Comparison of ENCODE assay signal across 8 mouse cellular contexts in the genomic region with DNA sequence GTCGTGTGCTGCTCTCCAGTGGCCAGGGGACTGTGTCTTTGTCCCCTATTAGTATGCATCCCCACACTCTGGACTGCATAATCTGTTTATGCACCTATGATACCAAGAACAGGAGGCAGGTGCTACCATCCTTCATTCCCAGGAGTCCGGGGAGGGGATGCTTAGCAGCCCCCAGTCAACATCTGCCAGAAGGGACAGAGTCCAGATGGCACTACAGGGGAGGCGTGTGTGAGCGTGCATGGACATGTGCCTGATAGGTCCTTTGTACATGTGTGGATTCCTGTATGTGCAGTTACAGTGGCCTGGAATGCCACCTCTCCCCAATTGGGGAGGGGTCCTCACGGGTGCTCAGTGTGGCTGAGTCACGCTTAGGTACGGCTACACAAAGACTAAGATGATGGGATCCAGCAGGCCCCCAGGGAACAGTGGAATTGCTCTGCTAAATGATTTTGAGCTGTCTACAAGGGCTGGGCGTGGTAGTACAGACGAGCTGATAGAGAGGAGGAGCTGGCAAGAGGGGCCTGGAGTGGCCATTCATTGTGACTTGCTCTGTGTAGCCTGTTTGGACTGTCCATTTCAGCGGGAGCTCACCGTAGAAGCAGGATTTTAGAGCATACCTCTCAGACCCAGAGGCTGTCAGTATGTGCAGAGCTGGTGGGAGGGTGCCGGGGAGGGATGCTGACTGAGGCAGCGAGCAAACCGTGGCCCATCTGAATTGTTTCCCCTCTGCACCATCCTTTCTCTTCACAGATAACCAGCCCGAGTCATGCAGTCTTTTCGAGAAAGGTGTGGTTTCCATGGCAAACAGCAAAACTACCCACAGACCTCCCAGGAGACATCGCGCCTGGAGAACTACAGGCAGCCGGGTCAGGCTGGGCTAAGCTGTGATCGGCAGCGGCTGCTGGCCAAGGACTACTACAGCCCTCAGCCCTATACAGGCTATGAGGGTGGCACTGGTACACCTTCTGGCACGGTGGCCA. TPM values are rescaled to one million over a fixed set of nuclear protein-coding genes. Genes with fewer than 3 reads are reported as not detected.
DNase-seq lines count a peak whose midpoint lies in the region; ATAC-seq and TF ChIP-seq lines count a peak whose summit lies in the region.

No protein-coding gene starts in this region.

- no peak overlapping the region for H3K27ac ChIP-seq in CH12.LX (ENCODE audit: insufficient read depth, low read depth)
- peak overlapping the region; percentile 36 for H3K27ac ChIP-seq in hindbrain, embryonic 10.5 days
- H3K27ac ChIP-seq in liver, postnatal 0 days (ENCODE audit: low read depth), result no peak overlapping the region

- H3K4me1 ChIP-seq in CH12.LX (ENCODE audit: control insufficient read depth in 1 of 2, insufficient read depth in 2 of 2), result peaks cover 34 to 65% of the 10 kb centered on the region in 2 experiments
- peaks cover 80% of the 10 kb centered on the region for H3K4me1 ChIP-seq in hindbrain, embryonic 10.5 days (replicated peaks)
- peaks cover 19% of the 10 kb centered on the region for H3K4me1 ChIP-seq in liver, postnatal 0 days (ENCODE audit: insufficient read depth)

- H3K4me2 ChIP-seq in CH12.LX (ENCODE audit: insufficient read depth, low read depth, poor library complexity, severe bottlenecking), result no peak overlapping the region
- H3K4me2 ChIP-seq in liver, postnatal 0 days (ENCODE audit: low read depth, low read length), result peak overlapping the region; percentile 46; the same call in 1 of the 2 replicates

- peak; percentile 64 for ATAC-seq in frontal cortex, adult (ENCODE audit: low TSS enrichment)
- ATAC-seq in liver, postnatal 0 days, result no peak

- dilution Hi-C loops in CH12.LX (cut with MboI; ENCODE audit: extremely low pct_ligation_motif_present, extremely low pct_unique_long_range_greater_than_20kb, low sequenced_read_pairs), result no loop called here

- TF ChIP-seq EP300 in CH12.LX (IDR thresholded peaks at IDR 0.05; ENCODE audit: low read length), result no peak
- TF ChIP-seq EP300 in liver, postnatal 0 days (IDR thresholded peaks at IDR 0.05; ENCODE audit: low read depth), result no peak

- no peak for TF ChIP-seq RAD21 in CH12.LX (IDR thresholded peaks at IDR 0.05; ENCODE audit: low read depth, low read length)

- 62% methylated on average over 22 of the region's 22 CpGs for WGBS in hindbrain, embryonic 10.5 days
- WGBS in liver, postnatal 0 days (ENCODE audit: insufficient replicate concordance), result 43% methylated on average over 21 of the region's 22 CpGs

- in situ Hi-C loops in CH12.LX (cut with MboI; ENCODE audit: low pct_ligation_motif_present, low pct_unique_long_range_greater_than_20kb, low sequenced_read_pairs), result loop anchor here (5.0 kb wide), 2 partner anchors 57 to 77 kb away; a partner anchor contains a TSS

- no peaks in the 10 kb centered on the region for H3K9me3 ChIP-seq in CH12.LX (replicated peaks; ENCODE audit: low read length)
- H3K9me3 ChIP-seq in hindbrain, embryonic 10.5 days, result no peaks in the 10 kb centered on the region
- no peaks in the 10 kb centered on the region for H3K9me3 ChIP-seq in liver, postnatal 0 days (ENCODE audit: low read length)

- H3K36me3 ChIP-seq in CH12.LX (replicated peaks in 1 of 2; ENCODE audit: control insufficient read depth in 1 of 2, insufficient read depth in 1 of 2, low read length in 1 of 2), result peaks cover 33 to 46% of the 10 kb centered on the region in 2 experiments
- peaks cover 59% of the 10 kb centered on the region for H3K36me3 ChIP-seq in hindbrain, embryonic 10.5 days
- H3K36me3 ChIP-seq in liver, postnatal 0 days (replicated peaks; ENCODE audit: insufficient read depth, low read length), result peaks cover 25% of the 10 kb centered on the region

- no peak for DNase-seq in frontal cortex, postnatal 14 days (ENCODE audit: low spot score in 2 of 2)
- peak; percentile 92 for DNase-seq in CH12.LX (ENCODE audit: extremely low read depth)
- no peak for DNase-seq in hindbrain, embryonic 10.5 days (ENCODE audit: low spot score)
- DNase-seq in liver, postnatal 0 days, result no peak
- no peak for DNase-seq in urinary bladder, adult 18-20 months (ENCODE audit: low spot score in 2 of 2)
- no peak for DNase-seq in cerebellum, postnatal 36 days
- no peak for DNase-seq in lung, postnatal 36 days

- no peak overlapping the region for H3K9ac ChIP-seq in CH12.LX (ENCODE audit: insufficient read depth, low read depth)
- H3K9ac ChIP-seq in liver, postnatal 0 days (replicated peaks), result no peak overlapping the region

- H3K27me3 ChIP-seq in CH12.LX (replicated peaks), result no peaks in the 10 kb centered on the region
- no peaks in the 10 kb centered on the region for H3K27me3 ChIP-seq in hindbrain, embryonic 10.5 days (ENCODE audit: insufficient read depth, poor library complexity, severe bottlenecking)
- H3K27me3 ChIP-seq in liver, postnatal 0 days (ENCODE audit: insufficient read depth, low read length), result no peaks in the 10 kb centered on the region

- TF ChIP-seq POLR2A in CH12.LX (IDR thresholded peaks at IDR 0.05; ENCODE audit: low read depth, low read length), result no peak

- no peaks in the 10 kb centered on the region for H3K79me2 ChIP-seq in CH12.LX (replicated peaks; ENCODE audit: control insufficient read depth, extremely low read depth, insufficient read depth, poor library complexity, severe bottlenecking)

- no peak for TF ChIP-seq CTCF in CH12.LX (conservative IDR thresholded peaks at IDR 0.05 in 1 of 2, IDR thresholded peaks at IDR 0.05 in 1 of 2; ENCODE audit: low read depth in 2 of 2, low read length in 2 of 2)
- TF ChIP-seq CTCF in liver, postnatal 0 days (IDR thresholded peaks at IDR 0.05; ENCODE audit: low read depth), result no peak

- H3K4me3 ChIP-seq in CH12.LX (replicated peaks in 1 of 3; ENCODE audit: low read depth in 2 of 3, low read length in 2 of 3, poor library complexity in 1 of 3), result no peak overlapping the region
- H3K4me3 ChIP-seq in hindbrain, embryonic 10.5 days, result no peak overlapping the region
- no peak overlapping the region for H3K4me3 ChIP-seq in liver, postnatal 0 days (ENCODE audit: low read depth, low read length)

TF ChIP-seq in CH12.LX, 34 proteins besides CTCF, POLR2A, EP300 and RAD21:
- TF ChIP-seq KAT2A (IDR thresholded peaks at IDR 0.05; ENCODE audit: insufficient replicate concordance, low read length), result no peak
- TF ChIP-seq SIN3A (IDR thresholded peaks at IDR 0.05; ENCODE audit: low read length), result peak; percentile 16; the same call in 1 of the 2 replicates

RNA-seq across cellular contexts. Expression of a gene that starts 37.7 kb away (rescaled TPM):
- total RNA-seq in CH12.LX (2012; rRNA removed), result 126 and 129 TPM in 2 replicates
- total RNA-seq in CH12.LX (2014; rRNA removed), result 68.7 and 69.8 TPM in 2 replicates
- polyA plus RNA-seq in CH12.LX (2012; ENCODE audit: insufficient read length, low read depth), result 120 and 142 TPM in 2 replicates
- polyA plus RNA-seq in hindbrain, embryonic 10.5 days (2016; fragmentation: Nextera tagmentation; extraction: Ambion mirVana), result 45.0 and 55.8 TPM in 2 replicates
- 21.4 and 31.0 TPM in 2 replicates for polyA plus RNA-seq in liver, postnatal 0 days (2015; fragmentation: Nextera tagmentation; extraction: Ambion mirVana)
